Mouse (Mus musculus) lung, embryonic 15.5 days (tissue): Measurements from ENCODE around the gene Parp4. TPM values are rescaled to one million over a fixed set of nuclear protein-coding genes. Genes with fewer than 3 reads are reported as not detected.
A peak's percentile ranks its signal among the peaks of the same experiment; 100 is the strongest.

Source experiments
- ATAC-seq: fragments of 200-750 bp; cut with Nextera tagmentation; 2 replicates; pipeline ENCODE4 v1.8.0; 2017; ENCODE audit warnings: moderate number of reproducible peaks, borderline replicate concordance; ENCODE audit not compliant: low FRiP score, low TSS enrichment; ENCODE audit errors: extremely low read depth
- H3K27ac ChIP-seq: fragments of 300-500 bp; sonication (generic); 2 replicates; pipeline ENCODE4 v1.5.1; 2015; ENCODE audit warnings: moderate library complexity, mild to moderate bottlenecking, inconsistent platforms
- H3K27me3 ChIP-seq: fragments of 300-500 bp; sonication (generic); 2 replicates; pipeline ENCODE4 v1.6.1; 2015; ENCODE audit warnings: inconsistent platforms
- H3K36me3 ChIP-seq: fragments of 300-500 bp; sonication (generic); 2 replicates; pipeline ENCODE4 v1.6.1; 2015; ENCODE audit warnings: inconsistent platforms
- H3K4me1 ChIP-seq: fragments of 300-500 bp; sonication (generic); 2 replicates; pipeline ENCODE4 v1.6.1; 2015; ENCODE audit warnings: inconsistent platforms
- H3K4me2 ChIP-seq: fragments of 300-500 bp; sonication (generic); 2 replicates; pipeline ENCODE4 v1.6.1; 2015; ENCODE audit warnings: inconsistent platforms, mild to moderate bottlenecking, moderate library complexity
- H3K4me3 ChIP-seq: fragments of 300-500 bp; sonication (generic); 2 replicates; pipeline ENCODE4 v1.5.1; 2015; ENCODE audit warnings: mild to moderate bottlenecking, inconsistent platforms
- H3K9ac ChIP-seq: fragments of 300-500 bp; sonication (generic); 2 replicates; pipeline ENCODE4 v1.6.1; 2015; ENCODE audit warnings: inconsistent platforms
- H3K9me3 ChIP-seq: fragments of 300-500 bp; sonication (generic); 2 replicates; pipeline ENCODE4 v1.6.1; 2016; ENCODE audit warnings: inconsistent platforms
- WGBS: fragments of 180-500 bp; shearing (Covaris S2); methylation state at CpG from one replicate; pipeline ENCODE4 v1.1.7; 2015; 5-methylcytosine and 5-hydroxymethylcytosine counted together
- polyA plus RNA-seq: library from polyadenylated mRNA; unstranded; fragments of >200 nt; fragmentation: Nextera tagmentation; extraction: Ambion mirVana; gene quantifications from 2 replicates; pipeline ENCODE4 v1.2.1, GENCODE M21; 2015

Gene Parp4
- polyA plus RNA-seq, 1 experiment from 2014 or later = 5.0 TPM

DNA sequence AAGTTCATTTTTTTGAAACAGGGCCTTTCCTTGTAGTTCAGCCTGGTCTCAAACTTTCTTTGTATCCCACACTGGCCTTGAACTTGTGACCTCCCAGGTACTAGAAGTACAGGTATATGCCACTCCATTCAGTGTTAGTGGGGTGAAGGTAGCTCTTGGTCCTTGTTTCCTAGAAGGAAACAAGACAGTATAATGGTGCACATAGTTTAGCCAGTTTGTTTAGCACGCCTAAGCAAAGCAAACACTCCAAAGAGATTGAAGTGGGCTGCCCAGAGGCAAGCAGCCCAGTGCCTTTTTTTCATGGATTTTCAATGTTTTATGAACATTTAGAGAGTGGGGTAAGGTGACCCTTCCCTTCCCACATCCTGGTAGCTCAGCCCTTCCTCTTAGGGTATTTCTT is 42.1 kb downstream of the Parp4 start:
- Histone ChIP-seq H3K4me2 (no peak overlapping the region), H3K9ac (no peak overlapping the region), H3K4me3 (no peak overlapping the region), H3K4me1 (no peaks in the 10 kb centered on the region), H3K27ac (no peak overlapping the region), H3K27me3 (no peaks in the 10 kb centered on the region), H3K9me3 (no peaks in the 10 kb centered on the region), H3K36me3 (peaks cover 12% of the 10 kb centered on the region)
- no peak for ATAC-seq
- 61% methylated on average over 1 of the region's 1 CpGs for WGBS

- H3K4me3 ChIP-seq = no peak overlapping the region
- WGBS = 62% methylated on average over 8 of the region's 8 CpGs
- no peaks in the 10 kb centered on the region for H3K27me3 ChIP-seq
- no peak for ATAC-seq
- no peak overlapping the region for H3K4me2 ChIP-seq
- no peak overlapping the region for H3K9ac ChIP-seq
- H3K27ac ChIP-seq = no peak overlapping the region
- H3K36me3 ChIP-seq = peaks cover 10% of the 10 kb centered on the region; the same call in 1 of the 2 replicates
- H3K4me1 ChIP-seq = no peaks in the 10 kb centered on the region
- no peaks in the 10 kb centered on the region for H3K9me3 ChIP-seq
Measured at GRCm38 (mm10) chr14:56620425-56620824, 45.0 kb downstream of the Parp4 start.

- no peaks in the 10 kb centered on the region for H3K4me1 ChIP-seq
- H3K4me2 ChIP-seq = no peak overlapping the region
- ATAC-seq = no peak
- H3K27ac ChIP-seq = no peak overlapping the region
- no peak overlapping the region for H3K4me3 ChIP-seq
- no peaks in the 10 kb centered on the region for H3K27me3 ChIP-seq
- no peaks in the 10 kb centered on the region for H3K9me3 ChIP-seq
- 65% methylated on average over 4 of the region's 4 CpGs for WGBS
- H3K36me3 ChIP-seq = 0 out of 2 replicates have a peak, but pooled peaks cover 8% of the 10 kb centered on the region
- no peak overlapping the region for H3K9ac ChIP-seq
Measured at GRCm38 (mm10) chr14:56626202-56626601, 50.8 kb downstream of the Parp4 start.

DNA sequence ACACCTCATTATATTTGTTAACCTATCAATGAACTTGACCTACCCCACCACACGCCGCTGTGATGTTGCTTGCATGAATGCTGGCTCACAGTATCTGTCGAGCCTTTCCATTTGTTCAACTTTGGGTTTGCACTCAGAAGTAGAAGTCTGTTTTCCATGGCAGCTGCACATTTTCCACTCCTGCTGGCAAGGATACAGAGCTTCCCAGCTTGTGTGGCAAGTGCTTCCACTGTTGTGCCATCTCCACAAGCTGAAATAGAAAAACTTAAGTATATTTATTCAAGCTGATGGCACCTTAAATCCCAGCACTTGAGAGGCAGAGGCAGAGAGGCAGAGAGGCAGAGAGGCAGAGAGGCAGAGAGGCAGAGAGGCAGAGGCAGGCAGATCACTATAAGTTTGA is 52.9 kb downstream of the Parp4 start:
- 78% methylated on average over 3 of the region's 3 CpGs for WGBS

GRCm38 (mm10) chr14:56631109-56631508 is 55.7 kb downstream of the Parp4 start:
- Histone ChIP-seq H3K27ac (no peak overlapping the region), H3K4me1 (no peaks in the 10 kb centered on the region), H3K36me3 (0 out of 2 replicates have a peak, but pooled peaks cover 9% of the 10 kb centered on the region), H3K27me3 (no peaks in the 10 kb centered on the region), H3K9me3 (no peaks in the 10 kb centered on the region), H3K9ac (no peak overlapping the region), H3K4me2 (no peak overlapping the region), H3K4me3 (no peak overlapping the region)
- 83% methylated on average over 2 of the region's 2 CpGs for WGBS
- ATAC-seq = no peak

More for the DNA sequence above, 52.9 kb downstream of the Parp4 start:
- no peak for ATAC-seq
- H3K9me3 ChIP-seq = no peaks in the 10 kb centered on the region
- no peak overlapping the region for H3K4me2 ChIP-seq
- H3K9ac ChIP-seq = no peak overlapping the region
- no peaks in the 10 kb centered on the region for H3K4me1 ChIP-seq
- H3K27me3 ChIP-seq = no peaks in the 10 kb centered on the region
- H3K27ac ChIP-seq = no peak overlapping the region
- H3K4me3 ChIP-seq = no peak overlapping the region
- H3K36me3 ChIP-seq = 0 out of 2 replicates have a peak, but pooled peaks cover 8% of the 10 kb centered on the region

GRCm38 (mm10) chr14:56647206-56647605 is 71.8 kb downstream of the Parp4 start:
- Histone ChIP-seq H3K36me3 (no peaks in the 10 kb centered on the region), H3K27me3 (no peaks in the 10 kb centered on the region), H3K4me3 (no peak overlapping the region), H3K4me2 (no peak overlapping the region), H3K9me3 (no peaks in the 10 kb centered on the region), H3K4me1 (no peaks in the 10 kb centered on the region), H3K27ac (no peak overlapping the region), H3K9ac (no peak overlapping the region)
- no peak for ATAC-seq
- 59% methylated on average over 7 of the region's 7 CpGs for WGBS

DNA sequence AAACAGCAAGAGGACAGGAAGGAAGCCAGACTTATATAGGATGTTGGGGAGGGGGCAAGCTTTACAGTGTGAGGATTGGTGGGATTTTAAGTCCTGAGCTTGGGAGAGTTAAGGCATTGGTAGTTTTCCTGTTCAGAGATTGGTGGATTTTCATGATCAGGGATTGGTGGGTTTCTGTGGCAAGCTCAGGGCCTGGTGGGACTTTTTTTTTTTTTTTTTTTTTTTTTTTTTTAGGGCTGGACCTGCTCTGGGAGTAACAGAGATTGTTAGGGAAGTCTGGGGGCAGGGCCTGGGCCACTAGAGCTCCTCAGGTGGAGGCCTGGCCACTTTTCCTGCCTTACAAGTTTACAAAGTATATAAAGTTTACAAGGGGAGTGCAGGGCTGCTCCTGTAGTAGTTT is 74.0 kb downstream of the Parp4 start:
- Histone ChIP-seq H3K36me3 (peaks cover 9% of the 10 kb centered on the region), H3K4me3 (no peak overlapping the region), H3K9me3 (0 out of 2 replicates have a peak, but pooled peaks cover 6% of the 10 kb centered on the region), H3K4me2 (no peak overlapping the region), H3K9ac (no peak overlapping the region), H3K4me1 (no peaks in the 10 kb centered on the region), H3K27me3 (no peaks in the 10 kb centered on the region), H3K27ac (no peak overlapping the region)
- ATAC-seq = no peak

GRCm38 (mm10) chr14:56665651-56666050 is 90.2 kb downstream of the Parp4 start:
- H3K27me3 ChIP-seq = no peaks in the 10 kb centered on the region
- no peak for ATAC-seq
- no peaks in the 10 kb centered on the region for H3K36me3 ChIP-seq
- no peak overlapping the region for H3K4me3 ChIP-seq
- H3K4me1 ChIP-seq = peaks cover 18% of the 10 kb centered on the region
- 45% methylated on average over 5 of the region's 5 CpGs for WGBS
- H3K27ac ChIP-seq = no peak overlapping the region
- no peaks in the 10 kb centered on the region for H3K9me3 ChIP-seq
- H3K9ac ChIP-seq = no peak overlapping the region
- no peak overlapping the region for H3K4me2 ChIP-seq

GRCm38 (mm10) chr14:56666909-56667308 is 91.5 kb downstream of the Parp4 start:
- H3K4me2 ChIP-seq = peak overlapping the region; percentile 58; the same call in 1 of the 2 replicates
- H3K4me3 ChIP-seq = peak overlapping the region; percentile 89; the same call in 1 of the 2 replicates
- WGBS = 82% methylated on average over 3 of the region's 3 CpGs
- no peak for ATAC-seq
- no peaks in the 10 kb centered on the region for H3K27me3 ChIP-seq
- no peaks in the 10 kb centered on the region for H3K9me3 ChIP-seq
- no peak overlapping the region for H3K27ac ChIP-seq
- no peak overlapping the region for H3K9ac ChIP-seq
- H3K4me1 ChIP-seq = peaks cover 18% of the 10 kb centered on the region
- H3K36me3 ChIP-seq = no peaks in the 10 kb centered on the region

GRCm38 (mm10) chr14:56667969-56668802 is 92.8 kb downstream of the Parp4 start, which contains the start of gene Mphosph8:
TSS of gene Mphosph8 (plus strand) at chr14:56668248.
- peak; percentile 100 for ATAC-seq
- under 1% methylated on average over 70 of the region's 70 CpGs for whole genome bisulfite sequencing

GRCm38 (mm10) chr14:56669046-56669620 is 93.7 kb downstream of the Parp4 start:
- H3K9me3 ChIP-seq = no peaks in the 10 kb centered on the region
- peak overlapping the region; percentile 65 for H3K4me2 ChIP-seq
- 1% methylated on average over 13 of the region's 13 CpGs for WGBS
- no peaks in the 10 kb centered on the region for H3K27me3 ChIP-seq
- peaks cover 18% of the 10 kb centered on the region for H3K4me1 ChIP-seq
- peaks cover 12% of the 10 kb centered on the region for H3K36me3 ChIP-seq
- 0 out of 2 replicates have a peak overlapping the region, but pooled peaks have one; percentile 91 for H3K27ac ChIP-seq
- peak overlapping the region; percentile 75 for H3K9ac ChIP-seq
- ATAC-seq = no peak
- H3K4me3 ChIP-seq = peak overlapping the region; percentile 89

More at GRCm38 (mm10) chr14:56667969-56668802, 92.8 kb downstream of the Parp4 start, which contains the start of gene Mphosph8:
- no peaks in the 10 kb centered on the region for H3K9me3 ChIP-seq
- peak within 1 kb of the TSS; percentile 89 for H3K4me3 ChIP-seq
- no peaks in the 10 kb centered on the region for H3K27me3 ChIP-seq
- H3K9ac ChIP-seq = peak within 1 kb of the TSS; percentile 75
- peaks cover 9% of the 10 kb centered on the region for H3K36me3 ChIP-seq
- peaks cover 18% of the 10 kb centered on the region for H3K4me1 ChIP-seq
- H3K4me2 ChIP-seq = peak within 1 kb of the TSS; percentile 65
- H3K27ac ChIP-seq = peak within 1 kb of the TSS; percentile 91

DNA sequence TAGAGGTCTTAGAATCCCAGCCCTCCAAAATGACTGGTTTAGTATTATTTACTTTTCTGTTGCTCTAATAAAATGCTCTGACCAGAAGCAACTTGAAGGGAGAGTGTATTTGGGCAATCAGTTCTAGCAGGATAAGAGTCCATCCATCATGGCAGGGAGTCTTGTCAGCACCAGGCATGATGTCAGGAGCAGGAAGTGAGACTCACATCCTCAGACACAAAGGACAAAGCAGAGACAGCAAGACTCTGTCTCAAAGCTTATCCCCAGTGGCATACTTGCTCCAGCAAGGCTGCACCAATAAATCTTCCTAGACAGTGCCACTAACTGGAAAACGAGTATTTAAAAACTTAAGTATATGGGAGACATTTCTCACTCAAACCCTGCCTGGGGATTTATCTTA is 110.0 kb downstream of the Parp4 start:
- Histone ChIP-seq H3K27me3 (no peaks in the 10 kb centered on the region), H3K4me2 (no peak overlapping the region), H3K27ac (no peak overlapping the region), H3K4me3 (no peak overlapping the region), H3K9me3 (no peaks in the 10 kb centered on the region), H3K4me1 (no peaks in the 10 kb centered on the region), H3K9ac (no peak overlapping the region), H3K36me3 (peaks cover 77% of the 10 kb centered on the region)
- ATAC-seq = no peak
- WGBS = 31% methylated on average over 1 of the region's 1 CpGs
